Mouse (Mus musculus) thymus, postnatal 14 days (tissue): ENCODE results near the gene Cmas.

Experiments used
- DNase-seq: peaks from one replicate; pipeline ENCODE4 v3.0.0; 2021

Gene Cmas

DNA sequence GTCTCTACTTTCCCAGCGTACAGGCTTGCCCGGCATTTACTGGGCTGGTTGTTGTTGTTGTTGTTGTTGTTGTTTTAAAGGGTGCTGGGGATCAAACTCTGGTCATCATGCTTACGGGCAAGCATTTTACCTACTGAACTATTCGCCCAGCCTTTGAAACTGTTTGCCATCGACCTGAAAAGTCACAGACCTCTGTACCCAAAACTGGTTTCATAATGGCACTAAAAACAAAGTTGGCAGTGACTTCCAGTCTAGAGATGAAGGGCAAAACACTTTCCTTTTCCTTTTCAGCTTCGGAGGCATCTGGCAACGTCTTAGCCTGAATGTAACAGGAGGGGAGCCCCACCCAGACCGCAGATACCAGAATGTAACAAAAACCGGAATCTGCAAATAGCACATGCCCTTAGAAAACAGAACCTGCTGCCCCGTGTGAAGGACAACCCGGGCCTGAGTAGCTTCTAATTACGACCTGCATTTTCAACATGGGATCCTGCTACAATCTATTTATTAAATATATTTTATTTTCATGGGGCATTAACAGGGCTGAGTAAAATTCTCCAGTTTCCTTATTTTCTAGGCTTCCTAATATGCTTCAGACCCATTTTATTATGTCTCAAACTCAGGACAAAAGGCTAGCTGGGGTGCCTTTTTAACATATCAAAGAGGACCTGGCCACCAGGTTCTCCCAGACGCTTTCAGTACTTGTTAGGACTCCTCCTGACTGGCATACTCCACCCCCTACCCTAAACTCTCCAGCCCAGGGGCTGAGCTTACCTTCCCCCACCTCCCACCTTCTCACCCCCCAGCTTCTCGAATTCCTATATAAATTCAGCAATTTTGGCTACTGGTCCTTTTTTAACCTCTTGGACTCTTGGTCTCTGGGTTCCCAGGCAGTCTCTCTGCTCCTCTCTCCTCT is 3.9 kb upstream of the Cmas start:
- DNase-seq = peak; percentile 65

DNA sequence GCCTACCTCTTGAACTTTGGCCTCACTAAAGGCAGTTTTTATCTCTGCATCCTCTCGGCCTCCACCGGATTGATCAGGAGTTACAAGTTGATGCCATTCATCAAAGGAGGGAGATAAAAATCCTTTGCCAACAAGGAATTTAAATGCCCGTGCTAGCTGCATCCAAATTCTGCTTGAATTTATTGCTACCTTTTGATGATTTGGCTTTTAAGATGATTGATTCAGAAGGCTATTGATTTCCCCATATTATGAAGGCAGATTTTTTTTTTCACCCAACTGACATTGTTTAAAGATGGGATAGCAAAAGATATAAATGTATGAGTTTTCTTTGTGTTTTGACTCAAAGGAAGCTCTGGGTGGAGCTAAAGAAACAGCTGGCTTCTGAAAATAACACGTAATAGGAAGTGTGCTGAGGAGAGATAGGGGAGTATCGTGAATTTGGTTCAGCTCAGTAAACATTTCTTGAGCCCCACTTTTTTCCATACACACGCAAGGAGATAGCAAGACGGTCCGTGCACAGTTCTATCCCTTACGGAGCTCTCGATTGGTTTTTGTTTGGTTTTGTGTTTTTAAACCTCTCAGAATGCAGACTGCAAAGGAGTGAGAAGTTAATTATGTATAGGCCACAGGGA is 964 bp downstream of the Cmas start:
- peak; percentile 24 for DNase-seq

DNA sequence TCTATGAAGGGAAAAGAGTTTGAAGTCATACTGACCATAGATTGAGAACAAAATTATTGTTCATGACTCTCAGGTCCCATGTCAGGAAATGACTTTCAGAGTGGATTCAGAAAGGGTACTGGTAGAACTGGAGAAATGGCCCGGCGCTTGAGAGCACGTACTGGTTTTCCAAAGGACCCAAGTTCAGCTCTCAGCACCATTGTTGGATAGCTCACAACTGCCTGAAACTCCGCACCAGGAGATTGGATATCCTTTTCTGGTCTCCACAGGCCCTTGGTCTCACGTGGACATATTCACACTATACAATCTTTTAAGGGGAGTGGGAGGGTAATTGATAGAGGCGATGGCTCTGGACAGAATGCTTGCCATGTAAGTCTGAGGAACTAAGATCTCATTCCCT is 1.5 kb downstream of the Cmas start:
- no peak for DNase-seq

DNA sequence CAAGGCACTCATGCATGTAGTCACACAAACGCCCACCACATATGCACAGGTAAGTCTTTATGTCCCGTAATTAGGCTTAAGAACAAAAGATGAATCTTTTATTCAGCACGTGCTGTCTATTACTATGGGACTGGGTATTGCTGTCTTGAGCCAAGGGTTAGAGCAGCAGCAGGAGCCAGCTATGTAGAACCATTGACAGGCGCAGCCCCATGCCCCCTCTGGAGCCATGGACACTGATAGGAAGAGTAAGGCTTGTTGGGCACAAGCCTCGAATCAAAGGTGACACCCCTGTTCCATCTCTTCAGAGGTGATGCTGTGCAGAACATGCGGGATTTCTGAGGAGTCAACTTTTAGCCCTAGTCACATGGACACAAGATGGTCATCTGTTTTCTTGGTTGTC is 2.1 kb downstream of the Cmas start:
- DNase-seq = no peak

DNA sequence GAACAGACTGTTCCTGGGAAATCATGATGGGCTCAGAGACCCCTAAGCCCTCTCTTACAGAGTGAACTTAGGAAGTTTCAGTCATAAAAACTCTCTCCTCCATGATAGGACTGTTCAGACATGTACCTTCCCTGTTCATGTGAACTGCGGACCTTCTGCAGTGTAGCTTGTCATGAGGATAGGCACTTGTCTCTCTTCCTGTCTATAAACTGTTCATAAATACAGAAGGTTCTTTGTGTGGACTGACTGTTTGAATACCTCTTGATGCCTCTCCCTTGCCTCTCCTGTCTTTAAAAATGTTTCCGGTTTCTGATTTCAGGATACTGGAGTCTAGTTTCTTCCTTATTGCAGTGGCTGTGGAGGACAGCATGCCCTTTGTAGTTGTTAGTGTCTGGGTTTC is 3.1 kb downstream of the Cmas start:
- no peak for DNase-seq

DNA sequence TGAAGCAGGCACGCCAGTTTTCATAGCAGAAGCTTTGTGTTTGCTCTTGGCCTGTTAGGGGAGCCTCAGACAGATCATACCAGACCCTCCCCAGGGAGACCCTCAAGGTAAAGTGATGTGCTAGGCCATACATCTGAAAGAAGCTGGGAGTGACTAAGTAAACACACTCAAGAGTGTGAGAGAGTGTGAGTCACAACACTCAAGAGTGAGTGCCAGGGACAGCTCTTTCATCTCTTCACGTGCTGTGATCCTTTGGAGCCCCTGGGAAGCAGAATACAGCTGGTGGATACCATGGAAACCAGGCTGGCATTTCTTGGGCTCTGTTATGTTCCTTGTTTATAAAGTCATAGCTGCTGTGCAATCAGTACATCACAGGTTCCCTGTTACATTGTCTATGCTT is 8.4 kb downstream of the Cmas start:
- no peak for DNase-seq

DNA sequence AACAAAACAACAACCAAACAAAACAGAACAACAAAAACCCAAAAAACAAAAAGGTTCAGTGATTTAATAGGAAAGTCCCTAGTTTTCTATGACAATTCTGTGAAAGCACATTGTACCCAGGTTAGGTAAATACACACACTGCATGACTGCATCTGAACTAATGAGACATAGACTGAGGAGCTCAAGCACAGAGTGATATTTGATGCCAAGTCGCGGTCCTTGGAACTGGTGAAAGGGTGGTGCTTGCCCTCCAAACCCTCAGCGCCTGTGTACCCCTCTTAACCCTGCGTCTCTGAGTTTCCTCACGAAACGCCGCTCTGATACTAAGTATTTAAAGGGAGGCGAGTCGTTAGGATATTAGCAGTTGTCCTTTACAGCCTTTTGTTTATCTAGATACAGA is 10.8 kb downstream of the Cmas start:
- DNase-seq = no peak

DNA sequence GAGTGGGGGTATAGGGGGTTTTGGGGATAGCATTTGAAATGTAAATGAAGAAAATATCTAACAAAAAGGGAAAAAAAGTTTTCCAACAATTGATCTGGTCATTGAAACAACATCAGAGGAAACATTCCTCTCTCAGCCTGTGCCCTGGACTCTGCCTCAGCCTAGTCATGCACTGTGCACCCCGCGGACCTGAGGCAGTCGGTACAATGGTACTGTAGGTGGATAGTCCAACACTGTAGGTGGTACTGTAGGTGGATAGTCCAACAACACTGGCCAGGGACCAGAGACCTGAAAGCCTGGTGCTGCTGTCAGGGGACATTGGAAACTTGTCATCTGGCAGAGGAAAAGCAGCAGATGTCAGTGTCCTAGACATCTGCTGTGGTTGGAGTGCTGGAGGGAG is 13.4 kb downstream of the Cmas start:
- no peak for DNase-seq

DNA sequence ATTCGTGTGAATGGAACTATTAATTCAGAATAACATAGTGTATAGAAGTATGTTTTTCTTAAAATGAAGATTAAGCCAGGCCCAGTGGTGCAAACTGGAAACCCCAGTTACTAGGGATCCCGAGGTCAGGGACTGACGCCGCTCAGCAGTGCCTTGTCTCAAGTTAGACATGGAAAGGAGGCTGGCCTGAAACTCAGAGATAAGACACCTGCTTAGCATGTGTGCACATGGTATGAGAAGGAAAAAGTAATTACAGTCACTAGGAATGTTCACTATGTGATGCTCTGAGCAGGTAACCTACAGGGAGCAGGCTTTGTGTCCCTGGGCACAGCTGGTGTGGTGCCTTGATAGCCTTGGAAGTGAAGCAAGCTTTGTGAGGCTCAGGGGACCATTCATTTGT is 15.2 kb downstream of the Cmas start:
- DNase-seq = no peak

DNA sequence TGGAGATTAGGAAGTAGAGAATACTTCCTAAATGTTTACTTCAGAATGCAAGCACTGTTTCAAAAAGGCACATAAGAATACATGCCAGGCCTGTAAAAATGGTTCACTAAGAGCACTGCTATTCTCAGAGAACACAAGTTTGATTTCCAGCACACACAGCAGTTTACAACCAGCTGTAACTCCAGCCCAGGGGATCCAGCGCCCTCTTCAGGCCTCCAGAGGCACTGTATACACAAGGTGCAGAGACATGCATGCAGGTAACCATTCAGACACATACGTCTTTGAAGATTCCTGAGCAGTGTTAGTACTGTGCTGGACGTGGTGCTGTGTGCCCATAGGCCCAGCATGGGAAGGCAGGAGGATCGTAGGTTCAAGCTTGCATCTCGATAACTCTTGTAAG is 17.1 kb downstream of the Cmas start:
- DNase-seq = no peak

DNA sequence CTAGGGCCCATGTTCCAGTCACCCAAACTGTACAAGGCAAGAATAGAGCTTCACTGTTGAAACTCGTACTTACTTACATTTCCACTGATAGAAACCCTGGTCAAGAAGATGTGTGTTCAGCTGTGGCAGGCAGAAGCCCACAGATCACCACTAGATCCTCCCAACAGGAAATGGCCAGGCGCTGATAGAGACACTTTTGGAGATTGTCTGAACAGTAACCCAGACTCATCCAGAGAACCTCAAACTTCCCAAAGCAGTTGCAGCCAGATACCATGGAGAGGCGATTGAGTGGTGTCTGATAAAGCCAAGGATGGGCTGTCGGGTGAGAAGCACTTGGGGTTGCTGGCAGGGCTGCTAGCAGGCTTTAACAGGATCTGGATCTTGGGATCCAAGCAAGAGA is 20.4 kb downstream of the Cmas start:
- no peak for DNase-seq

DNA sequence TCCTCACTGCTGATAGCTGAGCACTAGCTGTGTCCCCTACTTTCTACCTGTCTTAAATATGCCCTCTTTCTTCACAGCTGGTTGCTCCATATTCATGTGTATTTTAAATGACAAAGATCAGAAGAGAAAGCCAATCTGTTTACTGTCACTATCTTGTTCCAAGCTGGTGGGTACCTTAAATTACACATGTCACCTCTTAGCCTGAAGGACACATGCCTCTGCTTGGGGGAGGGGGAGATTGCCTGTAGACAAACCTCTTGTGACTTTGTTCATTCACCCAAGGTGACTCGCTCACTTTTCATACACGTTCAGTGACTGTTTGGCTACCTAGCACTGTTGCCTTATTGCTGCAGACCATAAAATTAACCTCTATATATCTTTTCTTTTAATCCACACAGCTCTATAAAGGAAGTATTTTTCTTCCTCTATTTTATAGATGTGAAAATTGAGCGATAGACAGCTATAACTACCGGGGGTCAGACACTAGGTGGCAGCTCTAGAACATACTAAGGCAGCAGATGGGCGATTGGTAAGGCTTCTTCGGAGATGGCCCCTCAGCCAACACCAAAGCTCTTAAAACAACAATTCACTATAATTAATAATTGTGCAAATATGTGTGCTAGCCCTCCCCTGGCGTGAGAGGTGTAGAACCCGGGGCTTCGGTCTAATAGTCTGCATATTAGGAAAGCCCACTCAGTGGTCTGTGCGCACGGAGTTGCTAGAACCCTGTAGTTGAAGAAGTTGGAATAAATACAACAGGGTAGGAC is 22.7 kb downstream of the Cmas start:
- DNase-seq = peak; percentile 72

DNA sequence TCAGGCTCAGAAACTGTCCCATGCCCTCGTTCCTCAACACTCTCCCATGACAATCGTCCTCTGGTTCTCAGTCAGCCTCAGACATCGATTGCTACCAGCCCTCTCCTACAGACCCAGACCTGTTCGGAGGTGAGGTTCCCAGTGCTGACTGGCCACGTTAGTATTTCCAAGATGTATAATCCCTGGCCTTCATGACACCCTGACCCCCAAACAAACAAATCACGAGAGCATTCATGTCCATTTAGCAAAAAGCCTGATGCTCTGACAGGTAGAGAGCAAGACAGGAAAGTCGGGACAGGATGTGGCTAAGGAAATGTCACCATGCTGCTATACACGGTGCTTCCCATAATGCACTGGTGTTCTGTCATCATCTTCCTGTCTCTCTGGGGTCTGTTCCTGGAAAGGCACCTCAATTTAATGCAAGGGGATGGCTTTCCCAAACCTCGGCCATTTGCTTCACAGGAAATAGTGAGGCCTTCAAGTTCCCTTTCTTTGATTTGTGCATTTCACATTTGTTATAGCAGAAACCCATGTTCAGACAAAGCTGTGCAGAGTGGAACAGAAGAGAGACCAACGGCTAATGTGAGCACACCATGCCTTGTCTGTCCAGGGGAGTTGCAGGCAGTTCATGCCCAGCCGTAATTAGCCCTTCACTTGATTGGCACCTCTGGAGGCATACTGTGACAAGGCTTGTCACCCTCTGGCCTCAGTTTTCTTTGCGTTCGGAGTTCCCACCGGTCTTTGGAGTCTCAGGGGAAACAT is 23.5 kb downstream of the Cmas start:
- DNase-seq = peak; percentile 59

DNA sequence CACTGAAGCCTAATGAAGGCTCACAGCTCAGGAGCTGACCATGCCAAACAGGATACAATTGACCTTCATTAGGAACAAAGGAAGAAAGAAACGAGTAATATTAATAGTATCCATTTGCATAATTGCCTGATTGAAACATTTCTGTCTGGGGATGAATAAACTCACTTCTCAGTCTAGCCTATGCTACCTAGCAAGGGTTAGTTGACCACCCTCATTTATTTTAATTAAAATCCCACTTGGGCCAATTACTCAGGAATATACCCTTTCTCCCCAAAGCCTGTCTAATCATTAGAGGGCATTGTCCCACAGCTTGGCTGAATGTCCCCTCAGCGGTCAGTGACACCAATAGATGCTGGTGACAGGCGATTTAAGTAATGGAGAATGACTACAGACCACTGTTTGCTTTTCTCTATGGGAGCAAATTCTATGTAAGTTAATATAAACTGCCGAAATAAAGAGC is 24.1 kb downstream of the Cmas start:
- no peak for DNase-seq

DNA sequence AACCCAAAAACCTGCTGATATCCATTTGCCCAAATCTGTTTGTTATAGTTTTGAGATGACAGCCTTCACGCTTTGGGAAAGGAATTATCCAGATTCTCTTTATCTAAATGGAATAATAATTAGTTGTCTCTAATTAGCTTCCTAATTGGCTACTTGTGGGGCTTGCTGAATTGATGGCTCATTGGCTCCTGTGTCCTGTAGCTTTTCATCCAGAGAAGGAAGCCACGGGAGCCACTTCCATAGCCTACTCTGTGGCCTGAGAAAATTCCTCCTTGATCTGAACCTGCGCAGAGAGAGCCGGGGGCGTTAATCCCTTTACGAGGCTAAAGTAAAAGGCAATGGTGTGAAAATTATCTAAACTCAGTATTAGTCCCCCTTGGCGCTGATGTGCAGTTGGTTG is 24.8 kb downstream of the Cmas start:
- no peak for DNase-seq

DNA sequence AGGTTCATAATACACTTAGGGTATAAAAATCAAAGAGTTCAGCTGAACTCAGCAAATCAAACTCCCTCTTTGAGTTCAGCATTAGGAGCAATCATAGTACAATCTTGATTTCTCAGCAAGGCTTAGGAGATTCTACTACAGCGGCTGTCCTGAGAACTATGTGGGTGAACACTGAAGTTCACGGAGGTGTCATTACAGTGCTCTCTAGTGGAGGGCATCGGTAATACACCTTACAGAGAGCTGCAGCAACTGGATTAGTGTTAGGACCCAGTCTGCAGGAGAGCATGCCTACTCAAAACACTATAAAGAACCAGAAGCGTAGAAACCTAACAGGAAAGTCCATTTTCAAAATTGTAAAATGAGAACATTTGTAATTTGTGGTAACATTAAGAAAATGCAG is 28.9 kb downstream of the Cmas start:
- DNase-seq = peak; percentile 81

DNA sequence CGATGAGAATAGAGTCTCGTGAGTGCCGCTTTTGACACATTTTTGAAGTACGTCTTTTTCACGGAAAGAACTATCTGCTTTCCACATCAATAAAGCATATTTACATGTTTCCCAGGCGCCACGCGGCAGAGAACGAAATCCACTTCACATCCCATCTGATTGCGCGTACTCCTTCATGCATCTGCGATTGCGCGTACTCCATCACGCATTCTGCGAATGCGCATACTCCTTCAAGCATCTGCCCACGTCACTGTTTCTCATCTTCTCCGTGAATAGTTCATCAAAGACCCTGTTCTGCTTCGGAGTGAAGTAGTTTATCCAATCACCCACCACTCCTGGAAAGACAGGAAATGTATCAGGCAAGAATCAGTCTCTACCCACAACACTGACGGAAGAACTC is 29.6 kb downstream of the Cmas start:
- no peak for DNase-seq

DNA sequence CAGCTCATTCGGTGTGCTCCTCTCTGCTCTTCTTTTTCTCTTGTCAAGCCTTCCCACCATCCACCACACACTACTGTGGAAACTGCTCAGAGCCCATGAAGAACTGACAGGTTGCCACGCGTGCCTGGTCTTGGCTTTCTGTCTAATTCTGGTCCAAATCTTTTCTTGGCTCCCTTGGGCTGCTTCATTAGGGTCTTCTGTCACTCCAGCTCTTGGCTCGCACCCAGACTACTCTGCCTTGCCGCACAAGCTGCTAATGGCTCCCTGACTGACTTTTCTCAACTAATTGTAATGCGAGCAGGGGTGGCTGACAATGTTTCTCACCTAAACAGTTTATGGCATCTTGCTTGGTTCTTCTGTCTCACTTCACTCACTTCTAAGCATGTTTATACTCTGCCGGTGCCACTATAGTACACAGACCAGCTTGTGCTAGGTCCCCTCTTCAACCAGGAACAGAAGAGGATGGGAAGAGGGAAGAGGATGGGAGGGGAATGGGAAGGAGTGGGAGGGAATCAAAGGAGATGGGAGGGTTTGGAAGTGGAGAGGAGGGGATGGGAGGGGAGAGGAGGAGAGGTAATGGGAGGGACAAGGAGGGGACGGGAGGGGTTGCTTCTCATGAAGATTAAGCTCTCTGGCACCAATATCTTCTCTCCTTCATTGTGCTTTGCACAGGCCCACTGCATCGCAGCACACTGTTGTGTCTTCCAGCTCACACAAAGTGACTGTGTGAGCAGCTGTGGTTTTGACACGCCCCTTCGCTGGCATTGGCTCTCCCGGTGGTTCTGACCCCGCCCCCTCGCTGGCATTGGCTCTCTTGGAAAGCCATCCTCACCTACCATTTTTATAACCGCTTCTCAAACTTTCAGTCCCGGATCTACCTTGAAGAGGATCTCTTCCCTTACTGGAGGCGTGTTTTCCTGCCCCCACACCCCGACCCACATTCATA is 31.8 kb downstream of the Cmas start:
- peak; percentile 15 for DNase-seq

DNA sequence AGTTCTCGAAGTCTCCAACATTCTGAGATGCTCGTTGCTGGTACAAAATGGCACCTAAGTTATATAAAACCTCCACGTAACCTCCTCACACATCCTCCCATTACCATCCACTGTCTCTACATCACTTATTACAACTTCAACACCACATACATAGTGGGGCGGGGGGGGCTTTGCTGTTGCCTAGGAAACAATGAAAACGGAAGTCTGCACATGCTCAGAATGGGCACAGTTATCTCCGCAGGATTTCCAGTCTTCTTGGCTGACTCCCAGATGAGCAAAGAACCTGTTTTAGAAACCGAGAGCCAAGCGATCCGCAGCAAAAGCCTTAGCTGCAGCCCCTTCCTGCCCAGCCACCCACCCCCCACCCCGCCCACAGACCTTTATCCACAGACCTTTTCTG is 33.2 kb downstream of the Cmas start:
- no peak for DNase-seq

DNA sequence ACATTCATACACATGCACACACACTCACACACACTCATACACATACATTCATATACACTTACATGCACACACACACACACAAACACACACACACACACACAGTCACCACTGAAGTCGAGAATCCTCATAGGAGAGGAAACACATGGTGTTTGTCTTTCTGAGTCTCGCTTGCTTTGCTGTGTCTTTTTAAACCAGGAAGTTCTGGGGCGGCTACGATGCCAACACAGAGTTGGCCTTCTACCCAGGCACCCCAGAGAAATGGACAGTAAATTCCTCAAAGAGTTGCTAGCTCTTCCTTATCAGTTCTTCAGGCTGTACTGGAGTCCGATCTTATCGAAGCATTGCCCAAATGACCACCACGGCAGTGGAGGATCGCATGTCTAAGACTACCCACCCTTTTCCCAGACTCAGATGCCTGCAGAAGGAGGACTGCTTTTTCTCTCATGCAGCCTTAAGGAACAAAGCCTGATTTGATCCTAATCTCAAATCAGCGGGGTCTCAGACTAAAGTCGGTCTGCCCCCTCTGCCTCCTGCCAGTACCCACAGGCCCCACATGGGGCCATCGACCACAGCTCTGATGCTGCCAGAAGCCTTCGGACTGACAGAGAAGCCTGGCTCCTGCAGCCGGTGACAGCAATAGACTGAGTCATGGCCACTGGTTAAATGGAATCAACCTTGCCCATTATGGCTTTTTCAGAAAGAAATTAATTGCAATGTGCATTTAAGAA is 35.9 kb downstream of the Cmas start:
- peak; percentile 29 for DNase-seq

DNA sequence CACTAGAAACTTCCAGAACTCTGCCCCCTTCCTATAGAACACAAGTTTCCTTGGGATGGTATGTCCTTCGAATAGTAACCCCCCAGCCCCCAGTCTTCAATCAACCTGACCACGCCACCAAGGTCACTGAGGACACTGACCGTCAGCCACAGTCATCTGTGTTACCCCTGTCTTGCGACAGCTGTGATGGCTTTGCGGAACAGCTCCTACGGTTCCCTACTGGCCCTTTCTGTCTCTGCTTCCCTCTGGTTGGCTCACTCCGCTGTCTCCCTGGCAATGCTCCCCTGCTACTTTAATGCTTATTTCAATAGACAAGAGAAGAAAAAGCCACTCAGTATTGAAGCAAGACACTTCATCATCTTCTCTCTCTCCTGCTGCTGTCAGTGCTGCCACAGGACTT is 37.0 kb downstream of the Cmas start:
- no peak for DNase-seq
